Mouse (Mus musculus): ENCODE data around the gene Gm49027. TPM values are rescaled to one million over a fixed set of nuclear protein-coding genes. Genes with fewer than 3 reads are reported as not detected.
"Not testable (repeated sequence)": the region's sequence is repeated elsewhere in the genome, so short reads cannot be mapped to it uniquely, and the experiment has no call there.

Gm49027 gene
- total RNA-seq (2021), result 1 to 10 TPM; 6.2 to 8.7 TPM
- long read RNA-seq, partial matches to known transcripts, result 29 of 29 reads
- long read RNA-seq, other reads (novel, unspliced or antisense), result 0 of 29 reads

- DNase-seq (ENCODE audit: low spot score in 2 of 2), result peak; percentile 3 to 7
These were observed at the start of gene Gm49027 for GRCm38 (mm10) chr5:123525281-123525680. TSS of gene Gm49027 (minus strand) at chr5:123525488.

DNA sequence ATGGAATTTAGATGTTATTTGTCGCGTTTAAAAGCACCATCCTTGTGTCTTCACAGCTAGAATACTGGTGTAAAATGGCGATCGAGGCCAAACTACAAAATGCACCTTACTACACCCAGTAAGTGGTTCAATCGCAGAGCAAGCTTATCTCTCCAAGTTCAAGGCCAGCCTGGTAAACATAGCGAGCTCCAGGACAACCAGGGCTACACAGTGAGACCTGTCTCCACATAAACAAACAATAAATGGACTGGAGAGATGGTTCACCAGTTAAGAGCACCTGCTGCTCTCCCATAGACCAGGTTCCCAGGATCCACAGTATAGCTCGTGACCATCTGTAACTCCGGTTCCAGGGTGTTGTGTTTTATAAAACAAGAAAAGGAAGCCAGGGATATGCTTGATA lies 48.1 kb upstream of the Gm49027 start:
- DNase-seq (ENCODE audit: low spot score in 2 of 2), result no peak

DNA sequence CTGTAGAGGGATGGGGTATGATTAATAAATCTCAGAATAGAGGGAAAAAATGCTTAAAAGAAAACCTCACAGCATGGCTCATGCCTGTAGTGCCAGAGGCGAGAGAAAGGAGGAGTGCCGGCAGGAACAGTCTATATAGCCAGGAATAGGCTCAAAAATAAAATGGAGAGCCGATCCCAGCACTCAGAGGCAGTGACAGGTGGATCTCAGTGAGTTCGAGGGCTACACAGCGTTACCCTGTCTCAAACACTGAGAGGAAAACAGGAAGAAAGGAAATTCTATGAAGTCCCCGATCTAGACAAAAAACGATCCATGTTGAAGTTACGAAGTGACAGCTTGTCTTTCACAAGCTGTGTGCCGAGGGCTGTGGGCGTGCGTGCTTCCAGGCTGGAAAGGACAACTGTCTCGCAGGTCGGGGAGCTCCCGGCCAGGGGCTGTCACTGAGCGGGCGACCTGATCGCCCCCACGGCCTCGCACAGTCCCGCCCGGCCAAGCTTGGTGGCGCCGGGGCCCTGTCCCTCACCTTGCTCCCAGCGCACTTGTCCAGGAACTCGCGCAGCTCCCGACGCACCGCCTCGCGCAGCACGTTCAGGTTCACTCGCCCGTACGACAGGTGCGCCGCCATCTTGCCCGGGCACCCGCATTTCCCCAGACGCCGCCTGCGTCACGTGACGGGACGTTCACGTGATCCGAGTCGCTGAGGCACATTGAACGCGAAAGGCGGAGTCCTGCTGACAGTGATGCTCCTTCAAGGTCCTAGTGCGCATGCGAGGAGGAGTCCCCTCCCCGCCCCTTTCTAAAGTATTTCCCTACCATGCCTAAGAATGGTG lies 47.3 kb upstream of the Gm49027 start, which contains the start of gene Vps33a:
Gene Vps33a (minus strand): TSS at position 682 of the 830 bp plus-strand sequence.
- DNase-seq (ENCODE audit: low spot score in 2 of 2), result peak; percentile 96 to 98

GRCm38 (mm10) chr5:123561128-123561527 lies 35.8 kb upstream of the Gm49027 start:
- peak in 1 of 2 experiments; percentile 1 for DNase-seq (ENCODE audit: low spot score in 2 of 2)

GRCm38 (mm10) chr5:123559588-123559987 lies 34.3 kb upstream of the Gm49027 start:
- peak in 1 of 2 experiments; percentile 4 for DNase-seq (ENCODE audit: low spot score in 2 of 2)

DNA sequence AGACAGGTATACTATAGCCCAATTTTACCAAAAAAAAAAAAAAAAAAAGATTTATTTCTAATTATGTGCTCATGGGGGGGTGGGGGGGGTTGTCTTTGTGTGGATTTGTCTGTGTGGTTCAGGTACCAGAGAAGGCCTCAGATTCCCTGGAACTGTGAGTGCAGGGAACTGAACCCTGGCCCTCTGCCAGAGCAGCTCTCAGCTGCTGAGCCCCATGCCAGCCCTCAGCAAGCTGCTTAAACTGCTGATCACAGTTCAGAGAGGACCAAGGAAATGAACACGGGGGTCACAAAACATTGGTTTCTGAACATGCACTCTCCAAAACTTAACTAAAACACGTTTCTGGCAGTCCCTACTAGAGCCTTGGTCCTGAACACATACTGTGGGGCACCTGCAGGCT lies 31.2 kb upstream of the Gm49027 start:
- DNase-seq (ENCODE audit: low spot score in 2 of 2), result peak; percentile 62 to 74

DNA sequence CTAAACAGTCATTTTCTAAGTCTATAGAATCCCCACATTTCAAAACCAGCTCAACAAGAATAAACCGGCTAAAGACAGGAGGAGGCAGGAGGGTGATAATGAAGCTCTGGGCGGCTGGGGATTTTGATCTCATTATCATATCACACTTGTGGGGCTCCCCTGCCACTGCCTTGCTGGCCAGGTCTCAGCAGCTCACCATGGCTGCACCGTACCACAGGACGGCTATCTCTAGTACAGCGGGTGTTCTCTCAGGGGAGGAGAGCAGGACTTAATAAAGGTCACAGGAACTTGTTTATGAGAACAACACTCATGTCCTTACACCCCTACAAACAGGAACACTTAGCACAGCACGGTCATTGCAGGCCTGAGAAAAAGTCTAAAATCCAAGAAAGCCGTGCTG lies 30.4 kb upstream of the Gm49027 start:
- peak in 1 of 2 experiments; percentile 5 for DNase-seq (ENCODE audit: low spot score in 2 of 2)

GRCm38 (mm10) chr5:123533801-123534200 lies 8.5 kb upstream of the Gm49027 start:
- peak in 1 of 2 experiments; percentile 5 for DNase-seq (ENCODE audit: low spot score in 2 of 2)

DNA sequence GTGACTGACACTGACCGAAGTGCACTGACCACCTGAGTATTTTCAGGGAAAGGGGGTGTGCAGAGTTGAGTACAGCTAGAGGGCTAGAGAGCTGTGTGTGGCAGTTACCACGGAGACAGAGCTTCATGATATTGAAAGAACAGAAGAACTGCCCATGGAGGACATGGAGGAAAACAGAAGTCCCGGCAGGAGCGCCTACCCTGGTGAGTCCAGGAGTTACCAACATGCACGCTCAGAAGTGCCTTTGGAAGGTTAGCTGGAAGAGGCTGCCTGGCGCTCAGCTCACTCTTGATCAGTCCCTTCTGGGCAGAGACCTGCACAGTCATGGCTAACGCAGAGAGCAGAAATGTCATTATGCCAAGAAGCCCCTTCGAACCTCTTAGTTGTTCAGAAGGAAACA lies 4.8 kb upstream of the Gm49027 start:
- DNase-seq (ENCODE audit: low spot score in 2 of 2), result peak; percentile 2 to 7

DNA sequence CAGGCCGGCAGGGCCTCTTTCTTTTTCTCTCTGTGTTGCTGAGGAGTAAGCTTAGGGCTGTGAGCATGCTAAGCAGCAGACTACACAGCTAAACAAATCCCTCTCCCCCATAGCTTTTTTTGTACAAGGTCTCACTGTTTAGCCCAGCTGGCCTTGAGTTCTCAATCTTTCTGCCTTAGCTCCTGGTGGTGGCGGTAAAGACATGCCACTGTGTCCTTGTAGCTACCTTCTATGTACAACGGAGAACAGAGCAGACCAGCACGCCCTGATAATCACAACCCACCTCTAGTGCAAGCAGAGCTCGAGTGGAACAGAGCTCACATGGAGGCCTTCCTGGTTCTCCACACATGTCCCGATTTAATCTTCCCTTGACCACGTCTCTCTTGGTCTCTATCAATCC lies 3.4 kb upstream of the Gm49027 start:
- peak; percentile 1 to 7 for DNase-seq (ENCODE audit: low spot score in 2 of 2)

GRCm38 (mm10) chr5:123525916-123526495 lies 718 bp upstream of the Gm49027 start:
- peak; percentile 1 to 5 for DNase-seq (ENCODE audit: low spot score in 2 of 2)

GRCm38 (mm10) chr5:123524393-123524750 lies 916 bp downstream of the Gm49027 start:
- no peak for DNase-seq (ENCODE audit: low spot score in 2 of 2)

DNA sequence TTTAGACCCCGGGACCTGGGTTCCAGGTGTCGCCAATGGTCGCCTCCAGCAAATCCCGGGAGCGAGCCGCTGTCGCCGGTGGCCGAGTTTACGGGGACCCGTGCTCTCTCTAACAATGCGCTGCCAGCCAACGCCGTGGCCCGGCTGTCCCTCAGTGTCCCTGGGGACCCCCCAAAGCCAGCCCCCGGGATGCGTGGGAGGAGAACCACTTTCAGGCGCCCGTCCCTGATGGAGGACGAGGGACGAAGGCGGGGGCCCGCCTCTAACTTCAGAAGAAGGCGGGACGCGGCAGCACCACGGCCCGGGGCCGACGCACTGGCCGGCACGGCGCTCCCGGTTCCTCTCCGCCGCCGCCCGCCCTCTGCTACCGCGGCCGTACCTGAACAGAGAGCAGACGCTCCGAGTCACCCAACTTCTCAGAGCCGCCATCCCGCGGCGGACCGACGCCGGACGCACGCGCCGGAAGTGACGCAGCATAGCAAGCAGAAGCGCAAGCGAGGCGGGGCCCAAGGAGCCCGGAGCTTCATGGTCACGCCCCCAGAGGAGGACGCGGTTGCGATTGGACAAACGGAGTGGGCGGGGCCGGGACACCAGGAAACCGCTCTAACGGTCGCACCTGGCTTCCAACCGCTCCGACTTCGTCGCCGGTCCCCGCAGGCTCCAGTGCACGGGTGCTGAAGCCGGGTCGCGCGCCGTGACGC lies 1.4 kb downstream of the Gm49027 start, which contains the start of gene Diablo:
Gene Diablo (minus strand): TSS at position 485 of the 701 bp plus-strand sequence.
- peak; percentile 97 to 98 for DNase-seq (ENCODE audit: low spot score in 2 of 2)

DNA sequence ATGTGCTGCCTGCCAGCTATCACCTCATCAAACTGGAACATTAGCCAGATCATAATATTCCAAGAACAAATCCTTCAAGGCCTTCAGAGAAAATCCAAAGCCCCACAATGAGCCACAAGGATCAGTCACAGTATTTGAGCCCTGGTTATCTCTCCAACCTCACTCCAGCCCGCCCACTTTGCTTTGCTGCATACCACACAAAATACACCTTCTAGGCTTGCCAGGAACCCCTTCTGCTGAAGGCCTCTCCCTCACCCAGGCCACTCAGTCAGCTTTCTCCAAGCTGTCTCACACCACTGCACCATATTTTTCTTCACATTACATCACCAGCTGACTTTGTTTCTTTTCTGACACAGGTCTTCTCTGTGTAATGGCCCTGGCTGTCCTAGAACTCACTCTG lies 3.1 kb downstream of the Gm49027 start:
- DNase-seq (ENCODE audit: low spot score in 2 of 2), result no peak

DNA sequence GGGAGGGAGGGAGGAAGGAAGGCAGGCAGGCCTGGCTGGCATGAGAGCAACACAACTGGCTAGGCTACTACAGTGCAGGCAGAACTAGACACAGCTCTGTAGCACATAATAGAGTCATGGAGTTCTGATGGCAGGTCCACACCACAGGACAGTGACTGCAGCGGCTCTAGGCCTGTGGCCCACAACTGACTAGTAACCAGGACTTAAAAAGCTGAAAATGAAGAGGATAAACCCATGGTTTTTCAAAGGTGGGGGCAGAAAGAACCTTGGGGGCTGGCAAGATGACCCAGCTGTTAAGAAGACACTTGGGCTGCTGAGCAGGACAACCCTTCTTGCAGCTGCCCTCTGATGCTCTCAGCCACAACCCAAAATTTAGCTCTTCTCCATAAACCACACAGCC lies 3.7 kb downstream of the Gm49027 start:
- no peak for DNase-seq (ENCODE audit: low spot score in 2 of 2)

DNA sequence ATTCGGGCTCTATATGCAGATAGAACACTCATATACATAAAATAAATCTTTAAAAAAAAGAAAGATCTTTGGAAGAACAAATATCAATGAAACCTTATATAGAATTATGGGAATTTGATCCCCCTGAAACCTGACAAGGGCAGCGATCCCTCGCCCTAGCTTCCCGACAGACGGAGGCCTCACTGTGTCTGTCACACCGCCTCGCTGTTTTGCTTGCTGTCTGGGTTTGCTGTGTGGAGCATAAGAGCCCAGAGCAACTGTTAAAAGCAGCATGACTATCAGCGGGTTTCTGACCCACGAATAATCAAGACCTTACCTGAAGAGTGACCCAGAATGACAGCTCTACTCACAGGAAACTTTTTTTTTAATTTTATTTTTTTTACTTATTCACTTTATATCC lies 4.6 kb downstream of the Gm49027 start:
- DNase-seq (ENCODE audit: low spot score in 2 of 2), result peak in 1 of 2 experiments; percentile 4

DNA sequence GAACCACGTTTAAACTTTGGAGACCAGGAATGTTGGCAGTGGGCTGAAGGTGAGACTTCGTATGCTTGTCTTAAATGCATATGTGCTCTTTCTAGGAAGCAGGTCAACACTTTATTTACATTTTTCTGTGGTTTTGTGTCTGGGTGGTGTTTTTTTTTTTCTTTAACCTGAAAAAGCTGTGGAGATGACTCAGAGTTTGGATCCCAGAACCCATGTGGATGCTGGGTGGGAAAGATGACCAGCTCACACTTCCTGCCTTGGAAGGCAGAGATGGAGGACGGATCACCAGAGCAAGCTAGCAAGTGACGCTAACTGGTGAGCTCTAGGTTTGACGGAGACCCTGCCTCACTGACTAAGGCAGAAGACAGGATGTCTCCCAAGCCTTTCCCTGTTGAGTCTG lies 10.4 kb downstream of the Gm49027 start:
- no peak for DNase-seq (ENCODE audit: low spot score in 2 of 2)

- DNase-seq (ENCODE audit: low spot score in 2 of 2), result no peak
These were observed 13.2 kb downstream of the Gm49027 start for GRCm38 (mm10) chr5:123512102-123512501.

GRCm38 (mm10) chr5:123511426-123511825 lies 13.9 kb downstream of the Gm49027 start:
- not testable (repeated sequence) for DNase-seq (ENCODE audit: low spot score in 2 of 2)

GRCm38 (mm10) chr5:123510160-123510559 lies 15.1 kb downstream of the Gm49027 start, which contains the start of gene B3gnt4:
TSS of gene B3gnt4 (plus strand) at chr5:123510460.
- DNase-seq (ENCODE audit: low spot score in 2 of 2), result no peak

- no peak for DNase-seq (ENCODE audit: low spot score in 2 of 2)
These were observed 16.4 kb downstream of the Gm49027 start for GRCm38 (mm10) chr5:123508921-123509320.

Measured in layer of hippocampus, postnatal 10 days (tissue).